Mouse (Mus musculus) liver, adult 2 months (tissue): ENCODE results near the gene Atp10a.

Experiments
- CTCF ChIP-seq: fragments of 200-500 bp; IDR thresholded peaks from 2 replicates; pipeline ENCODE4 v1.5.1; 2011; ENCODE audit warnings: low read depth, low read length, control low read depth
- POLR2A ChIP-seq: fragments of 200-500 bp; IDR thresholded peaks from 2 replicates; pipeline ENCODE4 v1.6.1; 2011; ENCODE audit warnings: low read length, control low read depth; ENCODE audit not compliant: insufficient read depth; ENCODE audit errors: extremely low read depth

DNA sequence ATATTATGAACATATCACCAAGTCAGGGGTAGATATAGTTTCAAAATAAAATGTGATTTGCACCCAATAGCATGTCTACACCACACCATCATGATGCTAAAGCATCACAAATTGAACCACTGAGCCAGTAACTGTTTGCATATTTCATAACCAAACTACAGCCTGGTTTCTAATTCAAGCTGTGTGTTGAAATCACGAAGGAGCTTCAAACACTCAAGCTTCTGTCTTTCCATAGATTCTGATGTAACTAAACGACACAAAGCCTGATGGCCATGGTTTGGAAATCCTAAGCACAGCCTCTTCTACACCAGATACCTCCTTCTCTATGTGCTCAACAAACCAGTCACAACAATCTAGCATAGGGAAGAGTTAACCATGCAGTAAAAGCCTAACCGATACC is 207.2 kb downstream of the Atp10a start:
- TF ChIP-seq CTCF (no peak), POLR2A (no peak)
